Mouse (Mus musculus) spleen, postnatal 10 days (tissue): ENCODE results near the gene Ak5.

Experiments used
- DNase-seq, 2 experiments: peaks; one replicate each; pipeline ENCODE4 v3.0.0; 2021 to 2022; ENCODE audit warnings: low spot score in 2 of 2

Gene Ak5

DNA sequence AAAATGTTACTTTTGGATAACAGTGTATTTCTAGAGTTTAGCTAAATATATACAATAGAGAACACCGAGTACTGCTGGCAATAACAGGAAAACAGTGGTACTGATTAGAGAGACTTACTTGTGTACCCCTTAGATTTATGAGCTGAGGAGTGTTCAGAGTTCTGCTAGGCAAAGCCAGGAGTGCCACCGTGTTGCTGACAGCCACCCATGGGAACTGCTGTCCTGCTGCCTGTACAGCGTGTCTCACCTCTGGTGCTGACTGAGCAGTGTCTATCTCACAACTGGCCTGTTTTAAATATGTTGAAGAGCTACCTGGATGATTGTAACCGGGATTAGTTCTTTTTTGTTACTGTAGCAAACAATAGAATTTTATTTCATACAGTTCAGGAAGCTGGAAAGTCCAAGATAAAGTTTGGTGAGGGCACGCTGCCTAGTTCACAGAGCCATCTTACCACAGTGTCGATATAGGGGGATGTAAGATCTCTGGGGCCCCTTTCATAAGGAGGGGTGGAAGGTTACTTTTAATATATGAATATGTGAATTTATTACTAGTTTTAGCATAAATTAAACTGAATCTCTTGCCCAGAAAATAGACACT, 103.5 kb downstream of the Ak5 start:
- DNase-seq = no peak

DNA sequence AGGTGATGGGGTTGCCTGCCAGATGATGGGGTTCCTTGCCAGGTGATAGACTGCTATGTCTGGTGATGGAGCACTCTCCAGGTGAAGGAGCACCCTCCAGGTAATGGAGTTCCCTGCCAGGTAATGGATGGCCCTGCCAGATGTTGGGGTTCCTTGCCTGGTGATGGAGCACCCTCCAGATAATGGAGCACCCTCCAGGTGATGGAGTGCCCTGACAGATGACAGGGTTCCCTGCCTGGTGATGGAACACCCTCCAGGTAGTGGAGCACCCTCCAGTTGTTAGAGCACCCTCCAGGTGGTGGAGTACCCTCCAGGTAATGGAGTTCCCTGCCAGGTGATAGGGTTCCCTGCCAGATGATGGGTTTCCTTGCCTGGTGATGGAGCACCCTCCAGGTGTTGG, 104.3 kb downstream of the Ak5 start:
- DNase-seq = no peak

DNA sequence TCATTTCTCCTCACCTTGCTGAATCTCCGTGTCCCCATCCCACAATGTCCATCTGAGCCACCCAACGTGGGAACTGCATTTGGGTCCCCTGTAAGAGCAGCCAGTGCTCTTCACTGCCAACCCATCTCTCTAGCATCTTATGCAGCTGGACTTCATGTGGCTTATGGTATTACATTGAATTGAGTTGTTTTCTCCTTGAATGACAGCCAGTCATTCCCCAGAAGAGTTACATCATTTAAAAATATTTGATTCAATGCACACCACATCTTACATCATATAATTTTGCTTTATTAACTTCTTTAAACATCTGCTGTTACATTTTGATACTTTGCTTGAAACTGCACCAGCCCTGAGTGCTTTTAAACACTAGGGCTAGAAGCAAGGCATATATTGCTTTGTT, 106.5 kb downstream of the Ak5 start:
- DNase-seq = no peak

- DNase-seq = no peak
These were observed 108.9 kb downstream of the Ak5 start for GRCm38 (mm10) chr3:152559295-152559694.

GRCm38 (mm10) chr3:152558106-152558505, 110.1 kb downstream of the Ak5 start:
- DNase-seq = no peak

DNA sequence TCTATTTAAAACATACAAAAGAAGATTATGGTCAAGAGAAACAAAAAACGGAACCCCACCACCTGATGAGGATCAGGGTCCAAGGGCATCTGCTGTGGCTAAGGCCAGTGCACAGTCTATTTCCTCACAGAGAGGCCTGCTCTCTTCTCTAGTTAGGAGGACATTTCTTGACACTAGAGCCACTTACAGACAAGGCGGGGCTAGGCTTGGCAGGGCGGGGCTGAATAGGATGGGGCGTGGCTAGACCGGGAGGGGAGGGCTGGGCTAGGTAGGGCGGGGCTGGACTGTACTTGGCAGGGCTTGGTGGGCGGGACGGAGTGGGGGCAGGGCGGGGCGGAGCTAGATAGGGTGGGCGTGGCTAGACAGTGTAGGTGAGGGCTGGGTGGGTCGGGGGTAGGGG, 110.5 kb downstream of the Ak5 start:
- peak; percentile 40 to 84 for DNase-seq

DNA sequence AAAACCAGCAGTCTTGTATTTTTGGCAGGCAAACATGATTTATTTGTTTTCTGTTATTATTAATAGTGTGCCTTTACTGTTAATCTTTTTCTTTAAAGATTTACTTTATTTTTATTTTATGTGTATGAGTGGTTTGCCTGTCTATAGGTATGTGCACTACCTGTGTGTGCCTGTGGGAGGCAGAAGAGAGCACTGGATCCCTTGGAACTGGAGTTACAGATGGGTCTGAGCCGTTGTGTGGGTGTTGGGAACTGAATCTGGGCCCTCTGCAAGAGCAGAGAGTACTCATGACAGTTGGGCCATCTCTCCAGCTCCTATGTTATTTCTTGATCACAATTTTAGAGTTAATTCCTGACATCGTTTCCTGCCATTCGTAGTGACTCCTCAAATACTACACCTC, 111.2 kb downstream of the Ak5 start:
- DNase-seq = peak in 1 of 2 experiments; percentile 23

DNA sequence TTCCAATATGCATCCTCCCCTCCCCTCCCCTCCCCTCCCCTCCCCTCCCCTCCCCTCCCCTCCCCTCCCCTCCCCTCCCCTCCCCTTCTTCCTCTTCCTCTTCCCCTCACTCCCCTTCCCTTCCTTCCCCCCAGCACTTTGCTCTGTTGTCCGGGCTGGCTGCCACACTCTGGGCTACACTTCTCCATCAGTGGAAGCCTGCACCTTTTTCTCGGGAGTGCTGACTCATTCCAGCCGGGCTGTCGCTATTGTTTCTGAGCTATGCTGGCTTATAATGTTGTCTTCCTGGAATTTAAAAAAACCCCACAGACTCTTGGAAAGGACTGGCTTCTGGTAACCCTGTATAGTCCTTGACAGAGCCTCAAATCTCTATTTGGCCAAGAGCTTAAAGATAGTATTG, 111.7 kb downstream of the Ak5 start:
- peak in 1 of 2 experiments; percentile 12 for DNase-seq

- peak in 1 of 2 experiments; percentile 9 for DNase-seq
These were observed 112.9 kb downstream of the Ak5 start for GRCm38 (mm10) chr3:152555216-152555615.

DNA sequence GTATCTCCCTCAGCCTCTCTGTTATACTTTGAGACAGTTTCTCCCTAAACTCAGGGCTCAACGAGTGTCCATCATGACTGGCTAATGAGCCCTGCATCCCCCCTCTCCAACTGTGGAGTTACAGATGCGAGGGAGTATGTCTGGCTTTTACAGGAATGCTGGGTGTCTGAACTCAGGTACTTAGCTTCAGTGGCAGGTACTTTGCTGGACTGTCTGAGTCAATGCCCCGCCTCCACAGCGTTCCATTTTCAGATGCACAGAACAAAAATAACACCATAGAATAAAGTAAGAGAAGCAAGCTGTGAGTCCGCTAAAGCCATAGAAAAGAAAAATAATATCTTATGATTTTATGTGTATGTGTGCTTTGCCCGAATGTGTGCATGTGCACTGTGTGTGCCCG, 113.8 kb downstream of the Ak5 start:
- DNase-seq = no peak

DNA sequence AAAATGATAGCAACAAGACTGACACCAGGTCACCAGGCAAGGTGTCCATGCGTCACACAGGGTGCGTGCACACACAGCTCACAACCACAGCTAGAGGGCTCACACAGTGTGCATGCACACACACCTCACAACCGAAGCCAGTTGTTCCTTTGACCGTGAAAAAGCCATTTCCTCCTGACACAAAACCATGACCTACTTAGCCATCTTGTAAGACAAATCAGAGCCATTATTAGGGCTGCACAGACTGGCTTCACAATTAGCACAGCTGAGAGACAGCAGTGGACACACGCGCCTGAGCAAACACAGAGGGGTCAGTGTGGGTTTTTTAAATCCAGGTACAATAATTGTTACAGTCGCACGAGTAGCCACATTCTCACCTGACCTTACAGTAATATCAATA, 115.5 kb downstream of the Ak5 start:
- no peak for DNase-seq

GRCm38 (mm10) chr3:152550528-152551115, 117.5 kb downstream of the Ak5 start:
- no peak for DNase-seq

DNA sequence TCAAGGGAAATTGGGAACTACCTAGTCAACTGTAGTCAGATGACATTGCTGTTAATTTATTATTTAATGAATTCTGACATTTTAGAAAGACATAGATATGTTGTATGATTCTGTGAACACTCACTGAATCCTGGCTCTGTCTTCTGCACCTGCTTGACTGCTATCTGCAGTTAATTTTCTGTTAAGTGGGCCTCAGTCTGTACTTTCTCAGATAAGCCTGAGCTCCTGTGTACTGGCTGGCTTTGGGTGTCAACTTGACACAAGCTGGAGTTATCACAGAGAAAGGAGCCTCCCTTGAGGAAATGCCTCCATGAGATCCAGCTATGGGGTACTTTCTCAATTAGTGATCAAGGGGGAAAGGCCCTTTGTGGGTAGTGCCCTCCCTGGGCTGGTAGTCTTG, 118.1 kb downstream of the Ak5 start:
- no peak for DNase-seq

DNA sequence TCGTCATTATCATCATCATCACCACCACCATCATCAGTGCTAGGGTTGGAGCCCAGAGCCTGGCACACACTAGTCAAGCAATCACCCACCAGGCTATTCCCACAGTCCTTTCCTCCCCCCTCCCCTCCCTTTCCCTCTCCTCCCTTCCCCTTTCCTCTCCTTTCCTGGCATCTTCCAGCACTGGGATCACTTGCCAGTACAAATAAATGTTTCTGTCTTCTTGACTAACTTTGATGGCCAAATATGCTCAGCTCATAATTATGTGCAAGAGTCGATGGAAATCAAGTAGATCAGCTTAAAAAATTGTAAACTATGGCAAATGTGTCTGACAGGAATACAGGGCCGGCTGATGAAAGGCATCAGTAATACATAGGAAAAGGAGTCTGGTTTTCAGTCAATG, 123.2 kb downstream of the Ak5 start:
- no peak for DNase-seq

DNA sequence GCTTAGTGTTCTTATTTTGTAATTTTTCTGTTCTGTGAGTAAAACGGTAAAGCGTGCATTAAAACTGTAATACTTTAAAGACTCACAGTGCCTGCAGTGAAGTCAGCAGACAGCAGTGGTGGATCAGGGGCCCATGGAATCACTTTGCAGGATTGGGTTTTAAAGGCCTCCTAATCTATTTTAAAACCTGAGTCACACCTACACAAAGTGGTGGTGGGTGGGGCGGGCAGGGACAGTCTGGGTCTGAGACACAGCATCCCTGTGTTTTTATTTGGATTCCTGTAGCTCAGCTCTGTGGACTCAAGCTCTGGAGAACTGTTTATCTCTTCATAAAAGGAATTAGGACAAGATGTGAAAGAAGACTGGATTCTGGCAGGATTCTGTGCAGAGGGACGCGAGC, 125.9 kb downstream of the Ak5 start:
- DNase-seq = no peak

DNA sequence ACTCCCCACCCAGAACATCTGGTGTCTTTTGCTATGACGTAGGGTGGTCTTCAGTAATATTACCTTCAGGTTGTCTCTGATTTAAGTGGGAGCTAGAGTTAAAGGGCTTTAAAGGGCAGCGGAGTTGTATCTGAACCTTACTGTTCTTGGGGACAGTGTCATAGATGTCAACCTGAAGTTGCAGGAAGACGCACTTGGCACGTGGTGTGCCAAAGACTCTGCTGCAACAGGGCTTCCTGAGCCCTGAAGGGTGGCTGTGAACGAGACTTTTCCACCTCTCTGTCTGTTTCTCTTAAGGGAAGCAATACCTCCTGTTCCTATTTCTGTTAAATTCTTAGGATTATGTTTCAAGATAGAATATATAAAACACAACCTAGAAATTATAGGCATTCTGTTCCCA, 137.8 kb downstream of the Ak5 start:
- no peak for DNase-seq

DNA sequence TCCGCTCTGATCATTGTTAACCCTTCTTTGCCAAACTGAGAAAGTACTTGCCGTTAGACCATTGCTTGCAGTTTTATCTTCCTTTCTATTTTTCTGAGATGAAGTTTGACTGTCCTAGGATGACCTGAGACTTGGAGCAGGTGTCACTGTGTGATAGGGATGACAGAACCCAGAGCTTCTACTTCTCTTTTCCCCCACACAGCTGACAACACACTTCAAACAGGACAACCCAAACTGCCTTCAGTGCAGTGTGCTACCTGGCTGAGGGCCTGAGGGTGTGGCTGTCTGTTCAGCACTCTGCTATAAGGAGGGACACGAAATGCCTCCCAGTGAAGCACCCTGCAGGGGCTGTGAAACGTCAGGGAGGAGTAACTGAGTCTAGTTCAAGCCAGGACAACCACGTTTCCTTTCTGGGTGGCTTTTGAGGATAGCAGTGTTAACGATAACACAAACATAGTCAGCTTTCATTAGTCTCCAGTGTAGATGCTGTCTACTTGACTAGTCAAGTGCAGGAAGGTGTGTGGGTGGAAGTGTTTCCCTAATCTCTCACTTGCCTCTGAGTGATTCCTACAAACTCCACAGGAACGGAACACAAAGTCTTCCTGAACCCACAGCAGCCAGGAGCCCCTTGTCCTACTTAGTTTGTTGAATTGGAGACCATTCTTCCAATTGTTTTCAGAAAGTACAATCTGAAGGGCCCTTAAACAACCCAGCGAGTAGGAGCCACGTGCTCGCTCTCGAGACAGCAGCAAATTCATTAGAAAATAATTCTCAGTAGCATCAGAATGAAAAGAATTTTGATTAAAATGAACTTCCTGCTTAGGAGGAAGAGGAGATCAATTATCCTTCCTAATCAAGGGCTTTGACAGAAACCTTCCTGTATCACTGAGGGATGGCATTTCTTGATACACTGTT, 138.8 kb downstream of the Ak5 start:
- no peak for DNase-seq

GRCm38 (mm10) chr3:152526721-152527120, 141.4 kb downstream of the Ak5 start:
- no peak for DNase-seq

- DNase-seq = no peak
These were observed 144.9 kb downstream of the Ak5 start for GRCm38 (mm10) chr3:152523315-152523638.

DNA sequence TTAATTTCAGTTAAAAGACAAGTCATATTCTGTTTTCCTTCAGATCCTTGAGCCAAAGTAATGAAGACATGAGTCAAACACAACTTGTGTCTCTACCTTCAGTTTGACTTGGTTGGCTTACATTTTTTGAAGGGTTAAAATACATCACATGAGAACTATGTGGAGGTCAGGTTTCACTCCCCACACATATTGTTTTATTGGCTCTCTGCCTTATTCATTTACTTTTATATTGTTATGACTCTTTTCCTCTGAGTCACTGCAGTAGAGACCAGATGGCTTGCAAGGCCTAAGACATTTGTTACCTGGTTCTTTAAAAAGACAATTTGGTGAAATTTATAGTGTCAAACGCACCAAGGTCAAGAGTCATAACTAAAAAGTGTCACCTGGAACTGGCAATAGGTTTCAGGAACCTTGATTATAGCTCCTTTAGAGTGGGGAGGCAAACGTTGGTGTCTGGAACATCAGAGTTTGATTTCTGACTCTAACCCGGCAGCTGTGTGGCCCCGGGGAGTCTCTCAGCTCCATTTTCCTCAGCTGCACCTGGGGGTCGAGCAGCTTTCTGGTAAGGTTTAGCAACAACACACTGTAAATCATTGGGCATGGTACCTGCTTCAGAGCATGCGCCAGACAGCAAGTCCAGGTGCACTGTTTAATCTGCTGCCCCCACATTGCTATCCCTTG, 145.4 kb downstream of the Ak5 start:
- DNase-seq = no peak

- DNase-seq = no peak
These were observed 147.1 kb downstream of the Ak5 start for GRCm38 (mm10) chr3:152521054-152521453.

- DNase-seq = no peak
These were observed 148.1 kb downstream of the Ak5 start for GRCm38 (mm10) chr3:152520074-152520473.

DNA sequence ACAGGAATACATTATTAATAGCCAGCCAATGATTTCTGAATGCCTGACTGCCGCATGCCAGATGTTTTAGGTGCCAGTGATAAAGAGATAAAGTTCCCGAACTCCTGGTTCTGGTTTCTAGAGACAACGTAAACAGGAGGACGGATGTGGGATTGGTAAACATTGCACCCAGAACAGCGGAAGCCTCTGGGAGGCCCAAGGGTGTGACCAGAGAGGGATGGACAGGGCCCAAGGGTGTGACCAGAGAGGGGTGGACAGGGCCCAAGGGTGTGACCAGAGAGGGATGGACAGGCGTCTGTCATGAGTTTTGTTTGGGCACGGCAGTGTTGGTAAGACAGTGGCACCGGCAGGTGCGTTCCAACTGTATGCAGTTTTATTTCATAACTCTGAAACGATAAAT, 148.6 kb downstream of the Ak5 start:
- no peak for DNase-seq
